Mouse (Mus musculus) CH12.LX (cell line): Measurements from ENCODE around the gene Hap1.

Source experiments
- CHD2 ChIP-seq: IDR thresholded peaks from 2 replicates; pipeline ENCODE4 v1.6.1; 2011; ENCODE audit warnings: low read length, improper control_type of control experiment
- CTCF ChIP-seq, 2 experiments: IDR thresholded peaks in 1 of 2; conservative IDR thresholded peaks in 1 of 2; 2 replicates each; pipeline ENCODE4 v1.5.1; 2011 to 2012; ENCODE audit warnings: low read depth in 2 of 2, low read length in 2 of 2, improper control_type of control experiment in 1 of 2, inconsistent platforms in 1 of 2, mild to moderate bottlenecking in 1 of 2, moderate library complexity in 1 of 2
- EP300 ChIP-seq: IDR thresholded peaks from 2 replicates; pipeline ENCODE4 v1.6.1; 2011; ENCODE audit warnings: low read length, improper control_type of control experiment
- KAT2A ChIP-seq: IDR thresholded peaks from 2 replicates; pipeline ENCODE4 v1.6.1; 2012; ENCODE audit warnings: low read length, improper control_type of control experiment, inconsistent platforms; ENCODE audit not compliant: insufficient replicate concordance
- POLR2A ChIP-seq: IDR thresholded peaks from 2 replicates; pipeline ENCODE4 v1.6.1; 2011; ENCODE audit warnings: low read depth, mild to moderate bottlenecking, improper control_type of control experiment, low read length
- TCF12 ChIP-seq: IDR thresholded peaks from 2 replicates; pipeline ENCODE4 v1.6.1; 2014; ENCODE audit warnings: low read depth, mild to moderate bottlenecking, inconsistent platforms, low read length, improper control_type of control experiment

- TF ChIP-seq CTCF (conservative IDR thresholded peaks at IDR 0.05 in 1 of 2, IDR thresholded peaks at IDR 0.05 in 1 of 2; ENCODE audit: low read depth in 2 of 2, low read length in 2 of 2), result no peak
- TF ChIP-seq POLR2A, result no peak
- TF ChIP-seq EP300, result no peak
- TF ChIP-seq CHD2, result no peak
- no peak for TF ChIP-seq KAT2A
- no peak for TF ChIP-seq TCF12
Measured at GRCm38 (mm10) chr11:100333944-100334457, 21.9 kb downstream of the Hap1 start, which contains the start of gene Gast.
